In the genomic region with DNA sequence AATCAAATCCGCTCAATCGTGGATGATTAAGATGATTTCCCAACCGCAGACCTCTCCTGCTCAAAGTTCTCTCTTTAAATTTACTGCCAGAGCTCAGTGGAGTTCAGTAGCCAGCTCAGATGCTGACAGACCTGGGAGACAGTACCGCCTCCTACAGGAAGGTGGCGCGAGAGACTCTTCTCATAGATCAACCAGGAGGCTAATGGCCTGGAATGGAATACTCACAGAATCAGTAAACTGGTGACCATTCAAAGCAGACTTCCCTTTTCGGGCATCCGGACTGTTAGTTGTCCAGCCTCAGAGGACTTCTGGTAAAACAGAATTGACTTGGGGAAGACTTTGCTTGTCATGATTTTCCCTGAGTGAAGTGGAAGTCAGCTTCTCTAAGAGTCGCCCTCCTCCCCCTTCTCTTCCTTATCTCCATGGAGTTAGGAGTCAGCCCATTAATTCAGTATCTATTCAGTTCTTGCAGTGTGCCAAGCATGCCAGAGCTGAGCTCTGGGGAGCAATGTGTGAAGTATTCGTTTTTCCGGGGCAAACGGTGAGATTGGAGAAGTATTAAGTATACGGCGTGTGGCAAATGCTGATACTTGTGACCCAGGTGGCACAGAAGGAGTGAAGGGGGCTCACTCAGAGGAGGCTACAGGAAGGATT, we compare ENCODE assay signal across 9 mouse cellular contexts.
DNase-seq lines count a peak whose midpoint lies in the region; ATAC-seq lines count a peak whose summit lies in the region.
"Had no signal": no experiment of that assay in that cellular context is flagged by ENCODE, and none has a peak within 500 bp of the region (broad histone marks: within the 10 kb centered on the region; RNA-seq: fewer than 3 reads in every experiment).

No protein-coding gene starts in this region.

- no peaks in the 10 kb centered on the region for H3K36me3 ChIP-seq in hindbrain, embryonic 14.5 days (replicated peaks; ENCODE audit: control insufficient read depth, insufficient read depth)
- H3K36me3 ChIP-seq: limb, embryonic 15.5 days had no signal

- H3K9me3 ChIP-seq in hindbrain, embryonic 14.5 days (ENCODE audit: control insufficient read depth, low read length) = no peaks in the 10 kb centered on the region
- H3K9me3 ChIP-seq: limb, embryonic 15.5 days had no signal

- H3K27me3 ChIP-seq in hindbrain, embryonic 14.5 days (ENCODE audit: control insufficient read depth, insufficient read depth, low read length) = no peaks in the 10 kb centered on the region
- H3K27me3 ChIP-seq: limb, embryonic 15.5 days had no signal

- H3K4me3 ChIP-seq in hindbrain, embryonic 14.5 days (replicated peaks; ENCODE audit: low read length) = no peak overlapping the region
- H3K4me3 ChIP-seq: limb, embryonic 15.5 days had no signal

- H3K4me2 ChIP-seq in hindbrain, embryonic 14.5 days (replicated peaks) = no peak overlapping the region
- H3K4me2 ChIP-seq: limb, embryonic 15.5 days had no signal

- no peaks in the 10 kb centered on the region for H3K4me1 ChIP-seq in hindbrain, embryonic 14.5 days (replicated peaks; ENCODE audit: control insufficient read depth, insufficient read depth, low read length)

- H3K9ac ChIP-seq in hindbrain, embryonic 14.5 days = no peak overlapping the region
- H3K9ac ChIP-seq: limb, embryonic 15.5 days had no signal

- DNase-seq in Muller cell, postnatal 12 days (ENCODE audit: inconsistent ontology term) = peak; percentile 75
- DNase-seq in cerebellum, adult 18-20 months = peak; percentile 21
- peak; percentile 83 for DNase-seq in hindbrain, embryonic 14.5 days (ENCODE audit: low spot score)
- DNase-seq in layer of hippocampus, postnatal 36 days = peak; percentile 76 to 79
- DNase-seq in mesoderm, embryonic 11.5 days (ENCODE audit: low read depth, low spot score) = peak; percentile 77
- peak; percentile 56 to 68 for DNase-seq in right cerebral cortex, postnatal 36 days (ENCODE audit: low spot score in 2 of 2)

- peak; percentile 81 for ATAC-seq in frontal cortex, adult (ENCODE audit: low TSS enrichment)
- ATAC-seq in hindbrain, embryonic 14.5 days (ENCODE audit: low FRiP score) = peak; percentile 82
- ATAC-seq in inflammation-experienced regulatory T-cells, adult 6 months = no peak

- H3K27ac ChIP-seq in hindbrain, embryonic 14.5 days = no peak overlapping the region
- H3K27ac ChIP-seq: limb, embryonic 15.5 days had no signal

- 38% methylated on average over 14 of the region's 14 CpGs for WGBS in hindbrain, embryonic 14.5 days

Comparison
In these comparisons a context has a peak if more than half of its experiments do, and no peak if none do; other contexts are left out.
1. DNase-seq: peak in every context shown above with its lines; median percentile 83 in hindbrain, embryonic 14.5 days; 78 in layer of hippocampus, postnatal 36 days; 77 in mesoderm, embryonic 11.5 days; 75 in Muller cell, postnatal 12 days; 62 in right cerebral cortex, postnatal 36 days; 21 in cerebellum, adult 18-20 months.